Mouse (Mus musculus) stomach, postnatal 0 days (tissue): ENCODE results near the gene Fnip2.

Experiments
- CTCF ChIP-seq: IDR thresholded peaks from 2 replicates; pipeline ENCODE4 v1.5.1; 2016; ENCODE audit warnings: antibody characterized with exemption, low read depth, mild to moderate bottlenecking, moderate library complexity
- EP300 ChIP-seq: optimal IDR thresholded peaks from 2 replicates; pipeline ENCODE3; 2016; ENCODE audit warnings: antibody characterized with exemption

- no peak for TF ChIP-seq CTCF
- TF ChIP-seq EP300: no peak
These were observed 119.2 kb downstream of the Fnip2 start for GRCm38 (mm10) chr3:79448421-79448820.
